Mouse (Mus musculus): ENCODE measurements around the gene Skap1. TPM values are rescaled to one million over a fixed set of nuclear protein-coding genes. Genes with fewer than 3 reads are reported as not detected.

Gene Skap1
- polyA plus RNA-seq, 1 experiment: 3.0 TPM

DNA sequence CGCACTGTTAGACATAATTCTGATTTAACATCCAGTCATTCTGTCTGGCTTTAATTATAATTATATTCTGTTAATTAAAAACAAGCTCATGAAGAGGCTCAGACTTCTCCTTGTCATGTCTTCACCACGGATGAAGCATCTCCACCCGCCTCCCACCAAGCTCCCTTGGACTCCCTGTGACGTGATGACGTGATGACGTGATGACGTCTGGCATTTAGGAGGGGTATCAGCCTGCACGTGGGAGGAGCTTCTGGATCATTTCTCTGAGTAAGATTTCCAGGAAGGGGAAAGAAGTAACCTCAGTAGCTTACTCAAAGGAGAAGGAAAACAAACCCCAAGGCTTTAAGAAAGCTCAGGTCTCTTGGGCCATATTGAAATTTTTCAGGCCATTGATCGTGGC is 165.4 kb downstream of the Skap1 start:
- Histone ChIP-seq H3K4me1 (ENCODE audit: control insufficient read depth, insufficient read depth, low read length) (no peaks in the 10 kb centered on the region), H3K4me3 (ENCODE audit: insufficient read depth, low read length) (no peak overlapping the region), H3K27ac (ENCODE audit: insufficient read depth, low read length) (no peak overlapping the region)
- TF ChIP-seq POLR2A (IDR thresholded peaks at IDR 0.05; ENCODE audit: extremely low read depth, insufficient read depth, low read length) (0 out of 2 replicates have a peak, but pooled peaks have one; percentile 27), CTCF (IDR thresholded peaks at IDR 0.05; ENCODE audit: extremely low read depth, insufficient read depth, low read length) (no peak)

DNA sequence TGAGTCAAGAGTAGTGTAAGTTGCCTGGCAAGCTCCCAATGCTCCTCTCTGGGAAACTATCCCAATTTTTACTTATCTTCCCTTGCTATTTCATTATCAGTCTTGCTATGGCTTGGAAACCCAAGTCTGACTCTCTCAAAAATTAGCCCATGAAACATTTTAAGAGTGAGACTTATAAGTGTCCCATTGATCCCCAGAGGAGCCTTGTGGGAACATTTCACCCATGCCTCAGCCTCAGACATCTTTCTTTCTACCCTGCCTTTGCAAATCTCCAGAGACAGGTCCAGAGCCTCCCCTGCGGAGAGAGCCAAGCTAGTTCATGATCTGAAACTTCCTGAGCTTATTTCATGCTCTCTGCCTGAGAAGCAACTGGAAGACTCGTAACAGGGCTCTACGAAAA is 167.1 kb downstream of the Skap1 start:
- TF ChIP-seq CTCF (IDR thresholded peaks at IDR 0.05; ENCODE audit: extremely low read depth, insufficient read depth, low read length): no peak
- TF ChIP-seq POLR2A (IDR thresholded peaks at IDR 0.05; ENCODE audit: extremely low read depth, insufficient read depth, low read length): no peak
- no peaks in the 10 kb centered on the region for H3K4me1 ChIP-seq (ENCODE audit: control insufficient read depth, insufficient read depth, low read length)
- H3K27ac ChIP-seq (ENCODE audit: insufficient read depth, low read length): no peak overlapping the region
- no peak overlapping the region for H3K4me3 ChIP-seq (ENCODE audit: insufficient read depth, low read length)

DNA sequence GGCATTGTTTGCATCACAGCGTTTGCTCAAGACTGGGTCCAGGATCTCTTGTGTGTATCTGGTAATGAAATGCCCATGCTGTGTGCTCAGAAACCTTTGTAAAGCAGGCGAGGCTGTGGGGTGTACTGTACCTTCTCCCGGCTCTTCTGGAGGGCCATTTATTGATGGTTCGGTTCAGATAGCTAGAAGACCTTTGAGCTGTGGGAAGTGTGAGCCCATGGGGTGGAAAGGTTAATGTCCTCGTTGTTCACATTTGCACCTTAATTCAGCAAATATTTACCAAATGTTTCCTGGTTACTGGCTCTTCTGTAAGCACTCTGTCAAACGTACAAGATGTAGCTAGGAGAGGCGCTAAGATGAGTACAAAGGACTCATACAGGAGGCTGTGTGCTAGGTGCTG is 173.5 kb downstream of the Skap1 start:
- no peak for TF ChIP-seq POLR2A (IDR thresholded peaks at IDR 0.05; ENCODE audit: extremely low read depth, insufficient read depth, low read length)
- TF ChIP-seq CTCF (IDR thresholded peaks at IDR 0.05; ENCODE audit: extremely low read depth, insufficient read depth, low read length): no peak
- H3K4me3 ChIP-seq (ENCODE audit: insufficient read depth, low read length): no peak overlapping the region
- H3K4me1 ChIP-seq (ENCODE audit: control insufficient read depth, insufficient read depth, low read length): no peaks in the 10 kb centered on the region
- no peak overlapping the region for H3K27ac ChIP-seq (ENCODE audit: insufficient read depth, low read length)

DNA sequence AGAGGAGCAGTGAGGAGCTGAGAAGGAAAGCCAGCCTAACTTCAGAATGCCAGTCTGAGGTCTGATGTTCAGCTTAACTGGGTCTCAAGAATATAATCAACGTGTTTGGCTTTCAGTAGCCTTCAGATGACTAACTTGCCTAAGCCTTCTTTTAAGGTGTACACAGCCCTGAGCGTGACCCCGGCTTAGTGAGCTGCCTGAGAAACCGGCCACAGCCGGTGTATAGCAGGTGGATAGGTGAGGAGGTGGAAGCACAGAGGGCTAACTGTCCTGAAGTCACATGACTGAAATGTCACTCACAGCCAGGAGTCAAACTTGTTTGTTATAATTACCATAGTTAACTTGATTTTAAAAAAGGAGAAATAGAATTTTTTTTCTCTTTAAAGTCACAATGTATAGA is 175.4 kb downstream of the Skap1 start:
- no peak overlapping the region for H3K27ac ChIP-seq (ENCODE audit: insufficient read depth, low read length)
- H3K4me3 ChIP-seq (ENCODE audit: insufficient read depth, low read length): no peak overlapping the region
- no peak for TF ChIP-seq POLR2A (IDR thresholded peaks at IDR 0.05; ENCODE audit: extremely low read depth, insufficient read depth, low read length)
- no peak for TF ChIP-seq CTCF (IDR thresholded peaks at IDR 0.05; ENCODE audit: extremely low read depth, insufficient read depth, low read length)
- H3K4me1 ChIP-seq (ENCODE audit: control insufficient read depth, insufficient read depth, low read length): no peaks in the 10 kb centered on the region

DNA sequence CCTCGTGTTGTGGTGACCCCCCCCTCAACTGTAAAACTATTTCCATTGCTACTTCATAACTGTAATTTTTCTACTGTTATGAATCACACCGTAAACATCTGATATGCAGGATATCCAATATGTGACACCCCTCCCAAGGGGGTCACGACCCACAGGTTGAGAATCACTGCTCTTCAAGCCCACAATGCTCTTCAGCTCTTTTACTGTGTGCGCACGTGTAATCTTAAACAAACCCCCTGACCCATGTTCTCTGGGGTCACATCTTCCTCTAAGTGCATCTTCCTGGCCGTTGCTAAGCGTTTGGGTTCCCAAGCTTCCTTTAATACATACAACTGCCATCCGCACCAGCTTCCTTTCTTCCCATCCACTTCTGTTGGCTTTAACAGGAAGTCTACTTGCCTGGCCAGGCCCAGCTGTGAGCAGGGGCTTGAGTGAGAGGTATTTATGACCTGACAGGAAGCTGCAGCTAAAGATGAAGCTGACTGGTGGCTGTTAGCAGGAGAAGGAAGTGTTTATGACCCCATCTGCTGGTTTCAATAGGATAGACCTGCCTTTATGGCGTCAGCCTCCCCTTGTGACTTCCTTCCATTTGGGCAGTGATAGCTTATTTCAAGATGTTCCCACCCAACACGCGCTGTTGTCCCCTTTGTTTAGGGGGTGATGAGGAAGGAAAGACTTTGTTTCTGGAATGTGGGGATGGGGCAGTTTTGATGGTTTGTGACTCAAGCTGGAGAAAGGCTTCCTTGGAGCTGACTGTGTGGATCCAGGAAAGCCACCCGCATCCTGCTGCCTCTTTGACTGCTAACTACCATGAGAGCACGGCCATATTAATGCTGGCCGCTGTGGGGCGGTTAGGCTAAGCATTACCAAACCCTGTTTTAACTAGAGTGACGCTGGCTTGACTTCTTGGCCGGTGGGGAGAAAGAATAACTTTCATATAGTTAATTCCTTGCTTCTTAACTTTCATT is 178.1 kb downstream of the Skap1 start:
- Histone ChIP-seq H3K4me3 (ENCODE audit: insufficient read depth, low read length) (no peak overlapping the region), H3K27ac (ENCODE audit: insufficient read depth, low read length) (no peak overlapping the region), H3K4me1 (ENCODE audit: control insufficient read depth, insufficient read depth, low read length) (no peaks in the 10 kb centered on the region; the same call in 1 of the 2 replicates)
- no peak for TF ChIP-seq POLR2A (IDR thresholded peaks at IDR 0.05; ENCODE audit: extremely low read depth, insufficient read depth, low read length)
- no peak for TF ChIP-seq CTCF (IDR thresholded peaks at IDR 0.05; ENCODE audit: extremely low read depth, insufficient read depth, low read length)

- no peak overlapping the region for H3K4me3 ChIP-seq (ENCODE audit: insufficient read depth, low read length)
- TF ChIP-seq CTCF (IDR thresholded peaks at IDR 0.05; ENCODE audit: extremely low read depth, insufficient read depth, low read length): no peak
- no peak for TF ChIP-seq POLR2A (IDR thresholded peaks at IDR 0.05; ENCODE audit: extremely low read depth, insufficient read depth, low read length)
Observed at GRCm38 (mm10) chr11:96644969-96645368, 180.6 kb downstream of the Skap1 start.

DNA sequence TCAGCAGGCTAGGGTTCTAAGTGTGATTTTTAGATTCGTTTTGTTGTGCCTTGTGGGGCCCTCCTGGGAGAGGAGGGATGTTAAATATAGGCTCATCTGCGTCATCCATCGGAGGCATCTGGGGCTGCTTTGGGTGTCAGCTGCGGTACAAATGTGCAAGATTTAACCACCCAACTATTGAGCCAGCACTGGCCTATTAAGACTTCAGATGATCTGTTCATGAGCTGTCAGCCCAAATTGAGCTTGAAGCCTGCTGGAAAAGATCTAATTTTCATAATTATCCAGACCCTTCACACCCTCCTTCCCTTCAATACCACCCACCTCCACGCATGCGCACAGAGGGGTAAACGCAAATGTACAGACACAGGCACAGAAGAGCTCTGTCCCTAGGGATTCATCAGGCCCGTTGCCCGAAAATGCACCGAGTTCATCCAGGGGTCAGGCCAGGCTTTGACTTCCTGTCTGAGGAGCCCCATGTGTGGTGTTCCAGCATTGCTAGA is 181.2 kb downstream of the Skap1 start:
- no peaks in the 10 kb centered on the region; the same call in 1 of the 2 replicates for H3K4me1 ChIP-seq (ENCODE audit: control insufficient read depth, insufficient read depth, low read length)
- H3K27ac ChIP-seq (ENCODE audit: insufficient read depth, low read length): no peak overlapping the region
- TF ChIP-seq CTCF (IDR thresholded peaks at IDR 0.05; ENCODE audit: extremely low read depth, insufficient read depth, low read length) (no peak), POLR2A (IDR thresholded peaks at IDR 0.05; ENCODE audit: extremely low read depth, insufficient read depth, low read length) (no peak)
- H3K4me3 ChIP-seq (ENCODE audit: insufficient read depth, low read length): no peak overlapping the region

More at GRCm38 (mm10) chr11:96644969-96645368, 180.6 kb downstream of the Skap1 start:
- Histone ChIP-seq H3K4me1 (ENCODE audit: control insufficient read depth, insufficient read depth, low read length) (no peaks in the 10 kb centered on the region; the same call in 1 of the 2 replicates), H3K27ac (ENCODE audit: insufficient read depth, low read length) (no peak overlapping the region)

GRCm38 (mm10) chr11:96651848-96652247 is 187.5 kb downstream of the Skap1 start:
- no peak overlapping the region for H3K27ac ChIP-seq (ENCODE audit: insufficient read depth, low read length)
- H3K4me3 ChIP-seq (ENCODE audit: insufficient read depth, low read length): no peak overlapping the region
- no peaks in the 10 kb centered on the region; the same call in 1 of the 2 replicates for H3K4me1 ChIP-seq (ENCODE audit: control insufficient read depth, insufficient read depth, low read length)
- no peak for TF ChIP-seq CTCF (IDR thresholded peaks at IDR 0.05; ENCODE audit: extremely low read depth, insufficient read depth, low read length)
- no peak for TF ChIP-seq POLR2A (IDR thresholded peaks at IDR 0.05; ENCODE audit: extremely low read depth, insufficient read depth, low read length)

DNA sequence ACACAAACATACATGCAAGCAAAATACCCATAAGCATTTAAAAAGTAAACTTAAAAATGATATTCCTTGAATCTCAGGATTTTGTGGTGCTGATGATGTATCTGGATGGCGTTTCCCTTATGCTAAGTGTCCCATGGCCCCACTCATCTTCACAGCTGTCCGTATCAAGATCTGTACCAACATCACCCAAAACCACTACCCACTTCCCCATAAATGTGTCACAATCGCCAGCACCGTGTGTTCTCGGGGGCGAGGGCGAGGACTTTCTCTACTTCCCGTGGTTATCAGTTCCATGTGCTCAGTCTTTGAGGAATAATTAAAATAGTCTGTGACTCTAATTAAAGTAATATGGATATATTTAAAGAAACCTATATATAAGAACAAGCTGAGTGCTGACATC is 189.5 kb downstream of the Skap1 start:
- Histone ChIP-seq H3K27ac (ENCODE audit: insufficient read depth, low read length) (no peak overlapping the region), H3K4me3 (ENCODE audit: insufficient read depth, low read length) (no peak overlapping the region), H3K4me1 (ENCODE audit: control insufficient read depth, insufficient read depth, low read length) (no peaks in the 10 kb centered on the region)
- TF ChIP-seq CTCF (IDR thresholded peaks at IDR 0.05; ENCODE audit: extremely low read depth, insufficient read depth, low read length) (no peak), POLR2A (IDR thresholded peaks at IDR 0.05; ENCODE audit: extremely low read depth, insufficient read depth, low read length) (no peak)

GRCm38 (mm10) chr11:96658420-96658819 is 194.0 kb downstream of the Skap1 start:
- H3K27ac ChIP-seq (ENCODE audit: insufficient read depth, low read length): no peak overlapping the region
- H3K4me3 ChIP-seq (ENCODE audit: insufficient read depth, low read length): no peak overlapping the region
- no peaks in the 10 kb centered on the region for H3K4me1 ChIP-seq (ENCODE audit: control insufficient read depth, insufficient read depth, low read length)
- no peak for TF ChIP-seq CTCF (IDR thresholded peaks at IDR 0.05; ENCODE audit: extremely low read depth, insufficient read depth, low read length)
- no peak for TF ChIP-seq POLR2A (IDR thresholded peaks at IDR 0.05; ENCODE audit: extremely low read depth, insufficient read depth, low read length)
